Mouse (Mus musculus): ENCODE measurements around the gene Dera. TPM values are rescaled to one million over a fixed set of nuclear protein-coding genes. Genes with fewer than 3 reads are reported as not detected.
A peak's percentile ranks its signal among the peaks of the same experiment; 100 is the strongest.

Dera gene
- total and polyA plus RNA-seq, 3 experiments, result 47.6 to 69.4 (median 51.2) TPM

GRCm38 (mm10) chr6:137754857-137755232, 499 bp downstream of the Dera start:
- Histone ChIP-seq H3K9me3 (replicated peaks) (no peaks in the 10 kb centered on the region), H3K4me3 (ENCODE audit: low read depth, low read length) (peak overlapping the region; percentile 76), H3K4me1 (ENCODE audit: insufficient read depth, low read depth, low read length) (peaks cover 13% of the 10 kb centered on the region; the same call in 1 of the 2 replicates), H3K36me3 (replicated peaks) (peaks cover 46% of the 10 kb centered on the region), H3K27me3 (ENCODE audit: insufficient read depth, low read length) (no peaks in the 10 kb centered on the region)
- no peak for TF ChIP-seq GATA1 (IDR thresholded peaks at IDR 0.05; ENCODE audit: borderline replicate concordance, low read length)
- TF ChIP-seq CTCF (IDR thresholded peaks at IDR 0.05; ENCODE audit: low read depth, low read length), result no peak
- no peak for TF ChIP-seq TAL1 (conservative IDR thresholded peaks at IDR 0.05; ENCODE audit: low read depth, low read length)
- no peak for TF ChIP-seq POLR2AphosphoS5 (IDR thresholded peaks at IDR 0.05; ENCODE audit: insufficient replicate concordance, low read depth, low read length)
- no peak for TF ChIP-seq GATA2 (IDR thresholded peaks at IDR 0.05; ENCODE audit: borderline replicate concordance, low read depth, low read length)
- DNase-seq (ENCODE audit: low spot score) (no peak), ATAC-seq (ENCODE audit: extremely low read depth, insufficient number of reproducible peaks, low FRiP score, poor library complexity, severe bottlenecking) (no peak)

- TF ChIP-seq GATA2 (IDR thresholded peaks at IDR 0.05; ENCODE audit: borderline replicate concordance, low read depth, low read length), result no peak
- peak; percentile 44 for TF ChIP-seq CTCF (IDR thresholded peaks at IDR 0.05; ENCODE audit: low read depth, low read length)
- no peak for TF ChIP-seq GATA1 (IDR thresholded peaks at IDR 0.05; ENCODE audit: borderline replicate concordance, low read length)
- TF ChIP-seq POLR2AphosphoS5 (IDR thresholded peaks at IDR 0.05; ENCODE audit: insufficient replicate concordance, low read depth, low read length), result no peak
- H3K36me3 ChIP-seq (replicated peaks), result peaks cover 46% of the 10 kb centered on the region
- no peaks in the 10 kb centered on the region for H3K27me3 ChIP-seq (ENCODE audit: insufficient read depth, low read length)
- ATAC-seq (ENCODE audit: extremely low read depth, insufficient number of reproducible peaks, low FRiP score, poor library complexity, severe bottlenecking), result no peak
- H3K4me1 ChIP-seq (ENCODE audit: insufficient read depth, low read depth, low read length), result peaks cover 13% of the 10 kb centered on the region; the same call in 1 of the 2 replicates
- no peak overlapping the region for H3K4me3 ChIP-seq (ENCODE audit: low read depth, low read length)
- no peaks in the 10 kb centered on the region for H3K9me3 ChIP-seq (replicated peaks)
- DNase-seq (ENCODE audit: low spot score), result peak; percentile 29
These were observed 2.0 kb downstream of the Dera start for GRCm38 (mm10) chr6:137756310-137756709.

GRCm38 (mm10) chr6:137757891-137758290, 3.5 kb downstream of the Dera start:
- no peak for ATAC-seq (ENCODE audit: extremely low read depth, insufficient number of reproducible peaks, low FRiP score, poor library complexity, severe bottlenecking)
- Histone ChIP-seq H3K27me3 (ENCODE audit: insufficient read depth, low read length) (no peaks in the 10 kb centered on the region), H3K4me3 (ENCODE audit: low read depth, low read length) (no peak overlapping the region), H3K36me3 (replicated peaks) (peaks cover 45% of the 10 kb centered on the region), H3K4me1 (ENCODE audit: insufficient read depth, low read depth, low read length) (peaks cover 11% of the 10 kb centered on the region; the same call in 1 of the 2 replicates), H3K9me3 (replicated peaks) (no peaks in the 10 kb centered on the region)
- no peak for DNase-seq (ENCODE audit: low spot score)
- no peak for TF ChIP-seq TAL1 (conservative IDR thresholded peaks at IDR 0.05; ENCODE audit: low read depth, low read length)
- TF ChIP-seq GATA2 (IDR thresholded peaks at IDR 0.05; ENCODE audit: borderline replicate concordance, low read depth, low read length), result no peak
- TF ChIP-seq CTCF (IDR thresholded peaks at IDR 0.05; ENCODE audit: low read depth, low read length), result no peak
- no peak for TF ChIP-seq POLR2AphosphoS5 (IDR thresholded peaks at IDR 0.05; ENCODE audit: insufficient replicate concordance, low read depth, low read length)
- no peak for TF ChIP-seq GATA1 (IDR thresholded peaks at IDR 0.05; ENCODE audit: borderline replicate concordance, low read length)

GRCm38 (mm10) chr6:137759681-137760080, 5.3 kb downstream of the Dera start:
- DNase-seq (ENCODE audit: low spot score), result no peak
- Histone ChIP-seq H3K4me3 (ENCODE audit: low read depth, low read length) (no peak overlapping the region), H3K4me1 (ENCODE audit: insufficient read depth, low read depth, low read length) (peaks cover 6% of the 10 kb centered on the region; the same call in 1 of the 2 replicates), H3K9me3 (replicated peaks) (no peaks in the 10 kb centered on the region), H3K27me3 (ENCODE audit: insufficient read depth, low read length) (no peaks in the 10 kb centered on the region), H3K36me3 (replicated peaks) (peaks cover 56% of the 10 kb centered on the region)
- no peak for ATAC-seq (ENCODE audit: extremely low read depth, insufficient number of reproducible peaks, low FRiP score, poor library complexity, severe bottlenecking)
- TF ChIP-seq CTCF (IDR thresholded peaks at IDR 0.05; ENCODE audit: low read depth, low read length), result no peak
- TF ChIP-seq TAL1 (conservative IDR thresholded peaks at IDR 0.05; ENCODE audit: low read depth, low read length), result no peak
- TF ChIP-seq POLR2AphosphoS5 (IDR thresholded peaks at IDR 0.05; ENCODE audit: insufficient replicate concordance, low read depth, low read length), result no peak
- no peak for TF ChIP-seq GATA1 (IDR thresholded peaks at IDR 0.05; ENCODE audit: borderline replicate concordance, low read length)

- DNase-seq (ENCODE audit: low spot score), result no peak
- Histone ChIP-seq H3K4me3 (ENCODE audit: low read depth, low read length) (no peak overlapping the region), H3K9me3 (replicated peaks) (no peaks in the 10 kb centered on the region), H3K4me1 (ENCODE audit: insufficient read depth, low read depth, low read length) (no peaks in the 10 kb centered on the region), H3K27me3 (ENCODE audit: insufficient read depth, low read length) (no peaks in the 10 kb centered on the region), H3K36me3 (replicated peaks) (peaks cover 59% of the 10 kb centered on the region)
- ATAC-seq (ENCODE audit: extremely low read depth, insufficient number of reproducible peaks, low FRiP score, poor library complexity, severe bottlenecking), result no peak
- TF ChIP-seq CTCF (IDR thresholded peaks at IDR 0.05; ENCODE audit: low read depth, low read length) (no peak), TAL1 (conservative IDR thresholded peaks at IDR 0.05; ENCODE audit: low read depth, low read length) (no peak), GATA1 (IDR thresholded peaks at IDR 0.05; ENCODE audit: borderline replicate concordance, low read length) (no peak), POLR2AphosphoS5 (IDR thresholded peaks at IDR 0.05; ENCODE audit: insufficient replicate concordance, low read depth, low read length) (no peak), GATA2 (IDR thresholded peaks at IDR 0.05; ENCODE audit: borderline replicate concordance, low read depth, low read length) (no peak)
These were observed 6.6 kb downstream of the Dera start for GRCm38 (mm10) chr6:137760966-137761365.

- H3K9me3 ChIP-seq (replicated peaks), result no peaks in the 10 kb centered on the region
- no peaks in the 10 kb centered on the region for H3K4me1 ChIP-seq (ENCODE audit: insufficient read depth, low read depth, low read length)
- no peak overlapping the region for H3K4me3 ChIP-seq (ENCODE audit: low read depth, low read length)
- TF ChIP-seq TAL1 (conservative IDR thresholded peaks at IDR 0.05; ENCODE audit: low read depth, low read length), result no peak
- TF ChIP-seq GATA1 (IDR thresholded peaks at IDR 0.05; ENCODE audit: borderline replicate concordance, low read length), result no peak
- no peak for TF ChIP-seq POLR2AphosphoS5 (IDR thresholded peaks at IDR 0.05; ENCODE audit: insufficient replicate concordance, low read depth, low read length)
- TF ChIP-seq CTCF (IDR thresholded peaks at IDR 0.05; ENCODE audit: low read depth, low read length), result no peak
- no peak for ATAC-seq (ENCODE audit: extremely low read depth, insufficient number of reproducible peaks, low FRiP score, poor library complexity, severe bottlenecking)
- H3K27me3 ChIP-seq (ENCODE audit: insufficient read depth, low read length), result no peaks in the 10 kb centered on the region
- peaks cover 45% of the 10 kb centered on the region for H3K36me3 ChIP-seq (replicated peaks)
- no peak for DNase-seq (ENCODE audit: low spot score)
These were observed 10.3 kb downstream of the Dera start for GRCm38 (mm10) chr6:137764572-137765210.
